Mouse (Mus musculus) stomach, postnatal 0 days (tissue): Measurements from ENCODE around the gene Pappa.

Experiments
- CTCF ChIP-seq: IDR thresholded peaks from 2 replicates; pipeline ENCODE4 v1.5.1; 2016; ENCODE audit warnings: antibody characterized with exemption, low read depth, mild to moderate bottlenecking, moderate library complexity
- EP300 ChIP-seq: optimal IDR thresholded peaks from 2 replicates; pipeline ENCODE3; 2016; ENCODE audit warnings: antibody characterized with exemption

DNA sequence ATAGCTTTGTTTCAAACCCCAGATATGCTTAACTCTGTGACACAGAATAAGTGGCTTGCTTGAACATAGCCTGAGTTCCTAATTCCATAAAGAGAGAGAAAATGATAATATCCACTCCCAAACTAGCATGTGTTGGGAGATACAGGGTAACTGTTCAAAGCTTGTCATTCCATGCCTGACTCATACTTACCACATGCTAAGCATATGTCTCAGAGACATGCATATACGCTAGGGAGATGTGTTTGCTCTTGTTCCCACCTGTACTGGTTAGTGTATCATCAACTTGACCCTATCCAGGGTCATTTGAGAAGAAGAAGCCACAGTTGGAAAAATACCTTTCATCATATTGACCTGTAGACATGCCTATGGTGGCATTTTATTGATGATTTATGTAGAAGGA lies 63.7 kb downstream of the Pappa start:
- TF ChIP-seq CTCF (no peak), EP300 (no peak)
